Mouse (Mus musculus): ENCODE measurements at regions not wholly inside any gene's neighbourhood (a gene's known extent, or its start where the extent isn't known, plus 50 kb on each side); places are given as distances from the start of the nearest gene placed in this dataset.

GRCm38 (mm10) chr4:87384469-87385044 is 154.3 kb upstream of the Slc24a2 start:
- WGBS (ENCODE audit: insufficient replicate concordance), result 58% methylated on average over 6 of the region's 6 CpGs
- Histone ChIP-seq H3K27me3 (replicated peaks) (no peaks in the 10 kb centered on the region), H3K27ac (no peak overlapping the region), H3K4me2 (no peak overlapping the region), H3K9ac (no peak overlapping the region), H3K4me1 (no peaks in the 10 kb centered on the region), H3K9me3 (replicated peaks) (no peaks in the 10 kb centered on the region), H3K36me3 (no peaks in the 10 kb centered on the region), H3K4me3 (no peak overlapping the region)
- no peak for ATAC-seq

- no peak overlapping the region for H3K9ac ChIP-seq
- H3K36me3 ChIP-seq, result no peaks in the 10 kb centered on the region
- H3K4me2 ChIP-seq, result no peak overlapping the region
- H3K27me3 ChIP-seq (replicated peaks), result no peaks in the 10 kb centered on the region
- H3K4me3 ChIP-seq, result no peak overlapping the region
- H3K9me3 ChIP-seq (replicated peaks), result no peaks in the 10 kb centered on the region
- 43% methylated on average over 5 of the region's 5 CpGs for WGBS (ENCODE audit: insufficient replicate concordance)
- no peak for ATAC-seq
- no peak overlapping the region for H3K27ac ChIP-seq
- no peaks in the 10 kb centered on the region for H3K4me1 ChIP-seq
Observed at GRCm38 (mm10) chr4:87380716-87381115, 150.4 kb upstream of the Slc24a2 start.

- Histone ChIP-seq H3K27me3 (replicated peaks) (no peaks in the 10 kb centered on the region), H3K4me3 (no peak overlapping the region), H3K9me3 (replicated peaks) (no peaks in the 10 kb centered on the region), H3K36me3 (no peaks in the 10 kb centered on the region), H3K27ac (no peak overlapping the region), H3K4me1 (no peaks in the 10 kb centered on the region), H3K9ac (no peak overlapping the region), H3K4me2 (no peak overlapping the region)
- WGBS (ENCODE audit: insufficient replicate concordance), result 57% methylated on average over 4 of the region's 4 CpGs
- ATAC-seq, result no peak
Observed at GRCm38 (mm10) chr4:87379516-87380173, 149.4 kb upstream of the Slc24a2 start.

GRCm38 (mm10) chr4:87371960-87372359 is 141.7 kb upstream of the Slc24a2 start:
- Histone ChIP-seq H3K9ac (no peak overlapping the region), H3K4me3 (no peak overlapping the region), H3K27ac (no peak overlapping the region), H3K9me3 (replicated peaks) (no peaks in the 10 kb centered on the region), H3K27me3 (replicated peaks) (peaks cover 22% of the 10 kb centered on the region), H3K36me3 (no peaks in the 10 kb centered on the region), H3K4me2 (no peak overlapping the region), H3K4me1 (peaks cover 5% of the 10 kb centered on the region; the same call in 1 of the 2 replicates)
- WGBS (ENCODE audit: insufficient replicate concordance), result 58% methylated on average over 7 of the region's 7 CpGs
- ATAC-seq, result no peak

GRCm38 (mm10) chr4:87369626-87370234 is 139.5 kb upstream of the Slc24a2 start:
- ATAC-seq, result no peak
- no peak overlapping the region for H3K4me3 ChIP-seq
- H3K27ac ChIP-seq, result no peak overlapping the region
- no peaks in the 10 kb centered on the region for H3K36me3 ChIP-seq
- H3K9ac ChIP-seq, result no peak overlapping the region
- peaks cover 5% of the 10 kb centered on the region; the same call in 1 of the 2 replicates for H3K4me1 ChIP-seq
- H3K4me2 ChIP-seq, result peak overlapping the region; percentile 42; the same call in 1 of the 2 replicates
- WGBS (ENCODE audit: insufficient replicate concordance), result 14% methylated on average over 14 of the region's 14 CpGs
- peaks cover 22% of the 10 kb centered on the region for H3K27me3 ChIP-seq (replicated peaks)
- H3K9me3 ChIP-seq (replicated peaks), result no peaks in the 10 kb centered on the region

- Histone ChIP-seq H3K27ac (no peak overlapping the region), H3K4me3 (peak overlapping the region; percentile 39), H3K27me3 (replicated peaks) (peaks cover 22% of the 10 kb centered on the region), H3K9me3 (replicated peaks) (no peaks in the 10 kb centered on the region), H3K4me2 (peak overlapping the region; percentile 60), H3K4me1 (peaks cover 5% of the 10 kb centered on the region; the same call in 1 of the 2 replicates), H3K36me3 (no peaks in the 10 kb centered on the region), H3K9ac (no peak overlapping the region)
- 11% methylated on average over 20 of the region's 20 CpGs for WGBS (ENCODE audit: insufficient replicate concordance)
- peak; percentile 47; the same call in 1 of the 2 replicates for ATAC-seq
Observed at GRCm38 (mm10) chr4:87368413-87369160, 138.3 kb upstream of the Slc24a2 start.

- H3K4me2 ChIP-seq, result peak overlapping the region; percentile 60
- no peaks in the 10 kb centered on the region for H3K36me3 ChIP-seq
- peak; percentile 68 for ATAC-seq
- H3K27me3 ChIP-seq (replicated peaks), result peaks cover 22% of the 10 kb centered on the region
- no peak overlapping the region for H3K27ac ChIP-seq
- H3K9me3 ChIP-seq (replicated peaks), result no peaks in the 10 kb centered on the region
- WGBS (ENCODE audit: insufficient replicate concordance), result 11% methylated on average over 19 of the region's 19 CpGs
- peak overlapping the region; percentile 39 for H3K4me3 ChIP-seq
- peaks cover 5% of the 10 kb centered on the region; the same call in 1 of the 2 replicates for H3K4me1 ChIP-seq
- no peak overlapping the region for H3K9ac ChIP-seq
Observed at GRCm38 (mm10) chr4:87367732-87368412, 137.6 kb upstream of the Slc24a2 start.

GRCm38 (mm10) chr4:87362201-87362600 is 131.9 kb upstream of the Slc24a2 start:
- no peak overlapping the region for H3K27ac ChIP-seq
- H3K4me2 ChIP-seq, result no peak overlapping the region
- no peaks in the 10 kb centered on the region for H3K27me3 ChIP-seq (replicated peaks)
- H3K36me3 ChIP-seq, result no peaks in the 10 kb centered on the region
- H3K4me3 ChIP-seq, result no peak overlapping the region
- no peak overlapping the region for H3K9ac ChIP-seq
- no peaks in the 10 kb centered on the region for H3K4me1 ChIP-seq
- no peaks in the 10 kb centered on the region for H3K9me3 ChIP-seq (replicated peaks)
- no peak for ATAC-seq
- WGBS (ENCODE audit: insufficient replicate concordance), result 24% methylated on average over 6 of the region's 6 CpGs

- 27% methylated on average over 9 of the region's 9 CpGs for WGBS (ENCODE audit: insufficient replicate concordance)
- no peaks in the 10 kb centered on the region for H3K27me3 ChIP-seq (replicated peaks)
- H3K4me1 ChIP-seq, result no peaks in the 10 kb centered on the region
- no peaks in the 10 kb centered on the region for H3K9me3 ChIP-seq (replicated peaks)
- no peak for ATAC-seq
- no peak overlapping the region for H3K4me3 ChIP-seq
- no peaks in the 10 kb centered on the region for H3K36me3 ChIP-seq
- H3K9ac ChIP-seq, result no peak overlapping the region
- H3K4me2 ChIP-seq, result no peak overlapping the region
- H3K27ac ChIP-seq, result no peak overlapping the region
Observed at GRCm38 (mm10) chr4:87359483-87359882, 129.2 kb upstream of the Slc24a2 start.

GRCm38 (mm10) chr4:87359004-87359403 is 128.7 kb upstream of the Slc24a2 start:
- H3K36me3 ChIP-seq, result no peaks in the 10 kb centered on the region
- H3K9ac ChIP-seq, result no peak overlapping the region
- H3K4me2 ChIP-seq, result no peak overlapping the region
- H3K4me1 ChIP-seq, result no peaks in the 10 kb centered on the region
- no peak for ATAC-seq
- H3K4me3 ChIP-seq, result no peak overlapping the region
- no peaks in the 10 kb centered on the region for H3K9me3 ChIP-seq (replicated peaks)
- 58% methylated on average over 3 of the region's 3 CpGs for WGBS (ENCODE audit: insufficient replicate concordance)
- no peaks in the 10 kb centered on the region for H3K27me3 ChIP-seq (replicated peaks)
- H3K27ac ChIP-seq, result no peak overlapping the region

- Histone ChIP-seq H3K36me3 (no peaks in the 10 kb centered on the region), H3K4me2 (no peak overlapping the region), H3K27ac (no peak overlapping the region), H3K27me3 (replicated peaks) (no peaks in the 10 kb centered on the region), H3K9ac (no peak overlapping the region), H3K9me3 (replicated peaks) (no peaks in the 10 kb centered on the region), H3K4me3 (no peak overlapping the region), H3K4me1 (no peaks in the 10 kb centered on the region)
- WGBS (ENCODE audit: insufficient replicate concordance), result 68% methylated on average over 2 of the region's 2 CpGs
- ATAC-seq, result no peak
Observed at GRCm38 (mm10) chr4:87332968-87333367, 102.7 kb upstream of the Slc24a2 start.

Data from liver, embryonic 12.5 days (tissue).